Mouse (Mus musculus) hindbrain, embryonic 12.5 days (tissue): ENCODE results near the gene Phactr1. TPM values are rescaled to one million over a fixed set of nuclear protein-coding genes. Genes with fewer than 3 reads are reported as not detected.

Experiments
- ATAC-seq: fragments of 200-750 bp; cut with Nextera tagmentation; 2 replicates; pipeline ENCODE4 v1.8.0; 2017; ENCODE audit warnings: moderate TSS enrichment; ENCODE audit not compliant: low FRiP score
- H3K27ac ChIP-seq: fragments of 300-500 bp; sonication (generic); 2 replicates; pipeline ENCODE4 v1.5.1; 2016; ENCODE audit warnings: mild to moderate bottlenecking
- H3K27me3 ChIP-seq: fragments of 300-500 bp; sonication (generic); 2 replicates; pipeline ENCODE4 v1.6.1; 2016; ENCODE audit warnings: mild to moderate bottlenecking
- H3K36me3 ChIP-seq: fragments of 300-500 bp; sonication (generic); 2 replicates; pipeline ENCODE4 v1.6.1; 2016; ENCODE audit warnings: mild to moderate bottlenecking
- H3K4me1 ChIP-seq: fragments of 300-500 bp; sonication (generic); 2 replicates; pipeline ENCODE4 v1.6.1; 2016
- H3K4me2 ChIP-seq: fragments of 300-500 bp; sonication (generic); replicated peaks from 2 replicates; pipeline ENCODE4 v1.6.1; 2016; ENCODE audit warnings: mild to moderate bottlenecking
- H3K4me3 ChIP-seq: fragments of 300-500 bp; sonication (generic); 2 replicates; pipeline ENCODE4 v1.5.1; 2016; ENCODE audit warnings: mild to moderate bottlenecking
- H3K9ac ChIP-seq: fragments of 300-500 bp; sonication (generic); 2 replicates; pipeline ENCODE4 v1.6.1; 2016; ENCODE audit warnings: mild to moderate bottlenecking, moderate library complexity
- H3K9me3 ChIP-seq: fragments of 300-500 bp; sonication (generic); replicated peaks from 2 replicates; pipeline ENCODE4 v1.6.1; 2016; ENCODE audit warnings: mild to moderate bottlenecking
- WGBS: fragments of 180-500 bp; shearing (Covaris S2); methylation state at CpG from one replicate; pipeline ENCODE4 v1.1.7; 2016; 5-methylcytosine and 5-hydroxymethylcytosine counted together
- polyA plus RNA-seq: library from polyadenylated mRNA; unstranded; fragments of >200 nt; fragmentation: Nextera tagmentation; extraction: Ambion mirVana; gene quantifications from 2 replicates; pipeline ENCODE4 v1.2.1, GENCODE M21; 2016

Gene Phactr1
- polyA plus RNA-seq, 1 experiment from 2014 or later = 23.6 TPM

DNA sequence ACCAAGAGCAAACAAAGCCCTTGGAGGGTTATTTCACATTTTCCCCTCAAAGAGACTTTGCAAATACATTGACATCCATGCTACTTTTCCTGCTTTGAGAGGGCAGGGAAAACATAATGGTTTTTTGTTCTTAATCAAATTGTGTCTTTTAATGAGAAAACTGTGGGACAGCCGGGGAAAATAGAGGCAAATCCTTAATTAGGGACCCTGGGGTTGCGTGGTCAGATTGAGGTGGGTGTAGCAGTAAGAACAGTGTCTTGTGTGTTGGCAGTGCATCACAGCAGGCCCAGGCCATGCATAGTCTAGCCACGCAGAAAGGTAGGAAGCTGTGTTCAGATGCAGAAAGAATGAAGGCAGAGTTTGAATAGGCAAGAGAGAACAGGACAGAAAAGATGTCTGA is 310.7 kb downstream of the Phactr1 start:
- Histone ChIP-seq H3K36me3 (no peaks in the 10 kb centered on the region), H3K27ac (no peak overlapping the region), H3K9me3 (no peaks in the 10 kb centered on the region), H3K4me2 (no peak overlapping the region), H3K9ac (no peak overlapping the region), H3K27me3 (no peaks in the 10 kb centered on the region), H3K4me1 (no peaks in the 10 kb centered on the region), H3K4me3 (no peak overlapping the region)
- no peak for ATAC-seq
- WGBS = 80% methylated on average over 3 of the region's 3 CpGs

DNA sequence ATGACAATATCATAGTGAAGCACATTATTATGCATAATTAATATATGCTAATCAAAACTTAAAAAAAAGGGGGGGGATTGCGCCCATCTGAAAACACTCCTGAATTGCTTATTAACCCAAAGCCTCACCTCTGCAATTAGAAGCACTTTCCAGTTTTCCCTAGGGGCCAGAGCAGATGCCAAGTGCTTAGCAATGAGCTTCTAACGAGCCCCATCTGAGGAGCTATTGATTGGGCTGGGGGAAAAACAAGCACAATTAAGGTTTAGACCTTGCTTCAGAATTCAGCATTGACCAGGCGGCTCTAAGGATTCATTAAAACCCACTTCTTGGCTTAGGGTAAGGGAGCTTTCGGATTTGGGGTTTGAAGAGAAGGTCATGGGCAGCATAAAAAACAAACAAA is 311.9 kb downstream of the Phactr1 start:
- no peak for ATAC-seq
- no peaks in the 10 kb centered on the region for H3K27me3 ChIP-seq
- no peaks in the 10 kb centered on the region for H3K9me3 ChIP-seq
- H3K4me3 ChIP-seq = no peak overlapping the region
- no peaks in the 10 kb centered on the region for H3K36me3 ChIP-seq
- no peak overlapping the region for H3K4me2 ChIP-seq
- WGBS = 61% methylated on average over 4 of the region's 4 CpGs
- no peak overlapping the region for H3K9ac ChIP-seq
- H3K27ac ChIP-seq = no peak overlapping the region
- H3K4me1 ChIP-seq = no peaks in the 10 kb centered on the region

DNA sequence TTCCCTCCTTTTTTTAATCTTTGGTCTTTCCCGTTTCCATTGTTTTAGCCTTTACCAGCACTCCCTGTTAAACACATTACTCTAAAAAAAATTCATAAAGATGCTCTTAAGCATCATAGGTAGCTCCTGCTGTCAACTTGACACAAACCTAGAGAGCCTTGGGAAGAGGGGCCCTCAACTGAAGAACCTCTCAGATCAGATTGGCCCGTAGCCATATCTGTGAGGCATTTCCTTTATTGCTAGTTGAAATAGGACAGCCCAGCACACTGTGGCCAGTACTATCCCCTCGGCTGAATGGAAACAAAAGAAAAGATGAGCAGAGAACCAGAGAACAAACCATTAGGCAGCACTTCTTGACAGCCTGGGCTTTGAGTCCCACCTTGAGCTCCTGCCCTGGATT is 313.9 kb downstream of the Phactr1 start:
- Histone ChIP-seq H3K27me3 (no peaks in the 10 kb centered on the region), H3K36me3 (no peaks in the 10 kb centered on the region), H3K4me1 (no peaks in the 10 kb centered on the region), H3K9ac (no peak overlapping the region), H3K27ac (no peak overlapping the region), H3K4me3 (no peak overlapping the region), H3K9me3 (no peaks in the 10 kb centered on the region), H3K4me2 (no peak overlapping the region)
- ATAC-seq = no peak
- 91% methylated on average over 3 of the region's 3 CpGs for WGBS

DNA sequence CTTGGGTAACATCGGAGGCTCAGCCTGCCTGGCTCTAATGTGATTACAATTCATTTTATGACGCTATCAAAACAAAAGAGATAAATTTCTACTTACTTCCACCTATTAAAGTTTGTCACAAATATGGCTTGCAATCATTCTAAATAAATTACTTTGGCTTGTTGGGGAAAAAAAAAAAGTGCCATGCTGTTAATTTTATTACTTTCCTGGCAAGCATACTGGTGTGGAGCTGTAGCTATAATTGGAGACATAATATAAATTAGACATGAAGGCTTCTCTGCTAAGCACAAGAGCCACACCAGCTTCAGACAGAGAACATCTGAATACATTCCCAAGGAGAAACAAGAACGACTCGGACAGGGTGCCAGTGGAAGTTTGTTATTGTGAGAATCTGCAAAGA is 315.8 kb downstream of the Phactr1 start:
- Histone ChIP-seq H3K27me3 (no peaks in the 10 kb centered on the region), H3K4me2 (no peak overlapping the region), H3K27ac (no peak overlapping the region), H3K9ac (no peak overlapping the region), H3K9me3 (no peaks in the 10 kb centered on the region), H3K36me3 (no peaks in the 10 kb centered on the region), H3K4me1 (no peaks in the 10 kb centered on the region), H3K4me3 (no peak overlapping the region)
- WGBS = 67% methylated on average over 4 of the region's 4 CpGs
- ATAC-seq = no peak

DNA sequence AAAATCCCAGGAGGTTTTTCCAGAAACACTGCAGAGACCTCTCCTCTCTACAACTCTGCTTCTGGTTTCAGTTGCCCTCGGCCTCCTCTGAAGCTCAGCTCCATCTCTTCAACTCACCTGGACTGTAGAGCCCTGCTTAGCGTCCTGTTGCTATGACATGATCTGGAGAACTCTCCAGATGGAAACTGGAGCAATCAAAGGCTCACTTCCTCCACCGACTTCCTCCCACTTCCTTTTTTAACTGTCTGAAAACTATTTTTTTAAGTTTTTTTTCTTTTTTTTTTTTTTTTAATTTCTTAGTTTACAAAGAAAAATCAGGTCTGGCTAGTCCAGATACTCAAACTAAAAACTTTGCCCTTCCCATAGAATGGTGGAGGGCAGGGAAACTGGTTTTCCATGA is 318.9 kb downstream of the Phactr1 start:
- ATAC-seq = no peak
- Histone ChIP-seq H3K27me3 (no peaks in the 10 kb centered on the region), H3K27ac (no peak overlapping the region), H3K36me3 (no peaks in the 10 kb centered on the region), H3K4me2 (no peak overlapping the region), H3K9me3 (no peaks in the 10 kb centered on the region), H3K4me1 (no peaks in the 10 kb centered on the region), H3K4me3 (no peak overlapping the region), H3K9ac (no peak overlapping the region)
- WGBS = 75% methylated on average over 3 of the region's 3 CpGs

DNA sequence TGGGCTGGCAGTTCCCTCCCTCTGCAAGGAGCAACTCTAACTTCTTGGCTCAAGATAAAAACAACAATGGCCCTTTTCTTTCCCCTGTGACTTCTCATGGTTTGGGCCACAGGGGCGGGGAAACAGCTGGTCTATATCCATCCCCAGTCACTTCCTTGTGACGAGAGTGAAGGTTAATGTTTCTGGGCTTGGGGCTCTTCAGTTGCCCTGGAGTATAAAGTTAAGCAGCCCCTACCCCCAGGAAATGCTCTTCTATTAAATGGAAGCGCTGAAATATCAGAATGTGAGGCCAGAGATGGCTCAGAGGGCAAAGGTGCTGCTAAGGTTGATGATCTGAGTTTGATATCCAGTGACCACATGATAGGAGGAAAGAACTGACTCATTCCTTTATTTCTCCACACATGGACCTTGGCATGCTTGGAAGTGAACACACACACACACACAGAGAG is 324.7 kb downstream of the Phactr1 start:
- 14% methylated on average over 3 of the region's 3 CpGs for WGBS
- no peaks in the 10 kb centered on the region for H3K27me3 ChIP-seq
- no peak overlapping the region for H3K27ac ChIP-seq
- 0 out of 2 replicates have a peak, but pooled peaks cover 2% of the 10 kb centered on the region for H3K4me1 ChIP-seq
- ATAC-seq = no peak
- no peaks in the 10 kb centered on the region for H3K9me3 ChIP-seq
- H3K9ac ChIP-seq = no peak overlapping the region
- no peak overlapping the region for H3K4me2 ChIP-seq
- H3K36me3 ChIP-seq = no peaks in the 10 kb centered on the region
- H3K4me3 ChIP-seq = no peak overlapping the region

DNA sequence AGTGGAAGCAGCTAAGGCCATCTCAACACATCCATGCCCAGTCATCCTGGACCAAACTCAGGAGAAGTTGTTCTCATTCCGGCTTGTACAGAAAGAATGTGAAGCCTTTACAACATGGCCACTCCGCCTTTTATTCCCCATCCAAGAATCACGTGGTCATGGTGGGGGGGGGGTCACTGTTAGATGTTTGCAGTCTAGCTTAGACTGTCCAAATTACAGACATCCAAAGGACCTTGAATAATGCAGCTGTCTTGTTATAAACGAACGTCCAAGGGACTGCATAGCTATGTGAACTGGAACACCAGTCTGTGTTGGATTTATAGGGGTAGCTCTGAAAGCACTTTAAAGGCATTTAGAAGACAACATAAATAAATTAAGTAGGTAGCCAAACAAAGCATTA is 328.0 kb downstream of the Phactr1 start:
- H3K36me3 ChIP-seq = no peaks in the 10 kb centered on the region
- 82% methylated on average over 5 of the region's 5 CpGs for WGBS
- no peak for ATAC-seq

DNA sequence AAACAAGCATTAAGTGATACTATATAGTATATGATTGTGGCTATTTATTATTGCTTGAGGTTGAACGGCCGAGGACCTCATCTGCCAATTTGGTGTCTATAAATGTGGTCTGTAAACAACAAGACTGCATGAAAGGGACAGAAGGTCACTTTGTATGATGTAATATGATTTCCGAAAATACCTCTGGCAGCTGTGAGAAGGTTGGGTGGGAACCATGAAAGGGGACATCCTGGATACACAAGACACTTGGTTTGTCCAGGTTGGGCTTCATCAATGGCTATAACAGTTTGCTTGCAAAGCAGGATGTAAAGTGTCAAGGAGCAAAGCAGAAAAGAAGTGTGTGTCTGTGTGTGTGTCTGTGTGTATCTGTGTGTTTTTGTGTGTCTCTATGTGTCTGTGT is 329.2 kb downstream of the Phactr1 start:
- Histone ChIP-seq H3K9me3 (no peaks in the 10 kb centered on the region), H3K4me3 (no peak overlapping the region), H3K4me2 (no peak overlapping the region), H3K27me3 (no peaks in the 10 kb centered on the region), H3K4me1 (peaks cover 4% of the 10 kb centered on the region; the same call in 1 of the 2 replicates), H3K36me3 (no peaks in the 10 kb centered on the region), H3K27ac (no peak overlapping the region), H3K9ac (no peak overlapping the region)
- no peak for ATAC-seq
- WGBS = 88% methylated on average over 3 of the region's 3 CpGs

More for the DNA sequence above, 328.0 kb downstream of the Phactr1 start:
- Histone ChIP-seq H3K9me3 (no peaks in the 10 kb centered on the region), H3K27ac (no peak overlapping the region), H3K4me1 (0 out of 2 replicates have a peak, but pooled peaks cover 2% of the 10 kb centered on the region), H3K4me2 (no peak overlapping the region), H3K27me3 (no peaks in the 10 kb centered on the region), H3K4me3 (no peak overlapping the region), H3K9ac (no peak overlapping the region)

DNA sequence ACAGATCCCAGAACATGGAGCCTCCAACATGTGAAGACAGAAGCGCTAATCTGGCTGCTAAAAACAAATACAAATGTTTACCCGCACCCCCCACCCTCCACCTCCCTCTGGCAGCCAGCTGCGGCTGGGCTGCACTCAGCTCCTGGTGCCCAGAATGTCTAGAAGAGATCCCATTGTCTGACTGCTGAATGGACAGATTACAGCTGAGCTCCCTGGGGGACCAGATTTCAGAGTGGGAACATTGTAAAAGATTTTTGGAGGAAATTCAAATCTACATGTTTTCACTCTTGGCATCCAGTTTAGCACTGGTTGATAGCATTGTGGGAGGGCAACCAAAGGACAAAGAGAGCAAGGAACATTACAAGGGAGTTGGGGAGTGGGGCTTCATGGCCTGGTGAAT is 331.1 kb downstream of the Phactr1 start:
- Histone ChIP-seq H3K27me3 (no peaks in the 10 kb centered on the region), H3K27ac (no peak overlapping the region), H3K4me3 (no peak overlapping the region), H3K36me3 (no peaks in the 10 kb centered on the region), H3K4me1 (peaks cover 2% of the 10 kb centered on the region; the same call in 1 of the 2 replicates), H3K4me2 (no peak overlapping the region), H3K9ac (no peak overlapping the region), H3K9me3 (no peaks in the 10 kb centered on the region)
- ATAC-seq = no peak
- 48% methylated on average over 3 of the region's 3 CpGs for WGBS

DNA sequence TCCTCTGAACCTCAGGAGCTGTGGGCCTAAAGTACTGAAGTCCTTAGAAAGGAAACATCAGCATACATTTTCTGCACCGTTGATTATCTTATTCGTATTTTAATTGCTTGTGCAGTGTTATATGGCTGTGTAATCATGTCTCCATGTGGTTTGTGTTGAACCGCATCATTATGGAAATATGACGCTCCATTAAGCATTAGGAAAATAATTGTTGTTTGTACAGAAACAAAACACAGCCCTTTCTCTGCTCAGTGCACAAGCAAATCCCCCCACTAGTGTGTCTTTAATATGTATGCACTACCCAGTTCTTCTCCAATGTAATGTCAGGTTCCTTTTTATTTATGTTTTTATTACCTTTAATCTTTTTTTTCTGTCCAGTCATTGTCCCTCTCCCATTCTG is 333.6 kb downstream of the Phactr1 start:
- H3K9ac ChIP-seq = no peak overlapping the region
- no peaks in the 10 kb centered on the region for H3K36me3 ChIP-seq
- H3K4me3 ChIP-seq = no peak overlapping the region
- 0 out of 2 replicates have a peak overlapping the region, but pooled peaks have one; percentile 48 for H3K27ac ChIP-seq
- no peaks in the 10 kb centered on the region for H3K9me3 ChIP-seq
- 77% methylated on average over 4 of the region's 4 CpGs for WGBS
- H3K4me1 ChIP-seq = peaks cover 2% of the 10 kb centered on the region; the same call in 1 of the 2 replicates
- no peaks in the 10 kb centered on the region for H3K27me3 ChIP-seq
- ATAC-seq = peak; percentile 56; the same call in 1 of the 2 replicates
- no peak overlapping the region for H3K4me2 ChIP-seq

DNA sequence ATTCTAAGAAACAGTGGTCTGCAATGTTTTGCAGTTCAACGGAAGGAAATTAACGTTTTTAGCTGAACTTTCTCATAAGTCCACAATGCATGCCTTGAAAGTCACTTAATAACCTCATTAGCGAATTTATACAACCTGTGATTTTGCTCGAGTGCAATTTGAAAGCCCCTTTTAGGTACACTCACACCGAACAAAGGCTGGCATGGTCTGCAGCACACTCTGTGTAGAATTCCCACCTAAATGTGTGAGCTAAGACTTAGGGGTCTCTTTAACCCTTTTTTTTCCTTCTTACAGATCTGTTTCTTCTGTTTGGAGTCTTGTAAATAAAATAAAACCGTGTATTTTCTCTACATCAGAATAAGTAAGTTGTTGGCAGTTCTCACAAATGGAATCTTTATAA is 335.3 kb downstream of the Phactr1 start:
- Histone ChIP-seq H3K4me3 (no peak overlapping the region), H3K4me2 (no peak overlapping the region), H3K36me3 (no peaks in the 10 kb centered on the region), H3K9ac (no peak overlapping the region), H3K9me3 (no peaks in the 10 kb centered on the region), H3K27ac (no peak overlapping the region), H3K27me3 (no peaks in the 10 kb centered on the region), H3K4me1 (peaks cover 2% of the 10 kb centered on the region; the same call in 1 of the 2 replicates)
- WGBS = 79% methylated on average over 6 of the region's 6 CpGs
- ATAC-seq = no peak

DNA sequence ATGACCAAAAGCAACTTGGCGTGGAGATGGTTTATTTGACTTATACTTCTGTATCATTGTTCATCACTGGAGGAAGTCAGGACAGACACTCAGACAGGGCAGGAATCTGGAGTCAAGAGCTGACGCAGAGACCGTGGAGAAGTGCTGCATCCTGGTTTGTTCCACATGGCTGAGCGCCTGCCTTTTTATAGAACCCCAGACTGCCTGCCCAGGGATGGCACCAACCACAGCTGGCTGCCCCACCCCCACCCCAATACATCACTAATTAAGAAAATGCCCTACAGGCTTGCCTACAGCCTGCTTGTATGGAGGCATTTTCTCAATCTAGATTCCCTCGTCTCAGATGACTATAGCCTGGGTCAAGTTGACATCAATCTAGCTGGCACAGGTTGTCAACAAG is 338.4 kb downstream of the Phactr1 start:
- no peaks in the 10 kb centered on the region for H3K9me3 ChIP-seq
- no peak overlapping the region for H3K9ac ChIP-seq
- no peaks in the 10 kb centered on the region for H3K27me3 ChIP-seq
- H3K4me3 ChIP-seq = no peak overlapping the region
- ATAC-seq = no peak
- H3K36me3 ChIP-seq = no peaks in the 10 kb centered on the region
- H3K27ac ChIP-seq = no peak overlapping the region
- no peak overlapping the region for H3K4me2 ChIP-seq
- peaks cover 2% of the 10 kb centered on the region; the same call in 1 of the 2 replicates for H3K4me1 ChIP-seq
- WGBS = 56% methylated on average over 5 of the region's 5 CpGs

DNA sequence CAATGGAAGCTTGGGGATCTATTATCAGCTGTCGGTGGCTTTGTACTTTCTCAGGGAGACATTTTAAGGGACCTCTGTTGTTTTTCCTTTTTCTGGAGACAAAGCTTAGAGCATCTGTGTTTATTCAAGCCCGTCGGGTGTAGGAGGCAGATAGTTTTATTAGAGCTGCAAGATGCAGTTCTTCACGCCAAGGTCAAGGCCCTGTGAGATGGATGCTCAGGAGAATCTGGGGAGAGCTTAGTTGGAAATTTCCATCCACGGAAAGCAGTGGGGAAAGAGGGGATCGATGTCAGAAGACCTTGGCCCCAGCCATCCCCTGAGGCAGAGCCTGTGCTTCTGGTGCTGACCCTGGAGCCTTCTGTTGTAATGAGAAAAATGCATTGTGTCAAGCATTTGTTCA is 340.6 kb downstream of the Phactr1 start:
- Histone ChIP-seq H3K4me3 (no peak overlapping the region), H3K4me2 (no peak overlapping the region), H3K9me3 (no peaks in the 10 kb centered on the region), H3K27ac (no peak overlapping the region), H3K27me3 (no peaks in the 10 kb centered on the region), H3K4me1 (no peaks in the 10 kb centered on the region), H3K9ac (no peak overlapping the region), H3K36me3 (no peaks in the 10 kb centered on the region)
- 70% methylated on average over 6 of the region's 6 CpGs for WGBS
- no peak for ATAC-seq
